Mouse (Mus musculus): Measurements from ENCODE around the gene H2al1m.
"Not testable (repeated sequence)": the region's sequence is repeated elsewhere in the genome, so short reads cannot be mapped to it uniquely, and the experiment has no call there.

H2al1m gene

GRCm38 (mm10) chrX:9283464-9283863 is at the start of gene H2al1m:
H2al1m (plus strand) TSS chrX:9283764.
- not testable (repeated sequence) for DNase-seq

- DNase-seq, result no peak
Measured at GRCm38 (mm10) chrX:9240737-9241591, 42.6 kb upstream of the H2al1m start.

- DNase-seq, result no peak
Measured at GRCm38 (mm10) chrX:9243381-9243864, 40.1 kb upstream of the H2al1m start.

GRCm38 (mm10) chrX:9244603-9245336 is 38.8 kb upstream of the H2al1m start:
- DNase-seq, result no peak

GRCm38 (mm10) chrX:9248911-9249310 is 34.7 kb upstream of the H2al1m start:
- no peak for DNase-seq

GRCm38 (mm10) chrX:9253990-9254389 is 29.6 kb upstream of the H2al1m start:
- peak; percentile 5 for DNase-seq

GRCm38 (mm10) chrX:9254901-9255300 is 28.7 kb upstream of the H2al1m start:
- DNase-seq, result no peak

- DNase-seq, result no peak
Measured at GRCm38 (mm10) chrX:9256766-9257165, 26.8 kb upstream of the H2al1m start, which contains the start of gene Gm14862. Gm14862 (minus strand) TSS chrX:9256899.

- DNase-seq, result no peak
Measured at GRCm38 (mm10) chrX:9257831-9258230, 25.7 kb upstream of the H2al1m start.

GRCm38 (mm10) chrX:9259267-9259666 is 24.3 kb upstream of the H2al1m start:
- no peak for DNase-seq

GRCm38 (mm10) chrX:9271112-9271511 is 12.5 kb upstream of the H2al1m start:
- no peak for DNase-seq

- DNase-seq, result no peak
Measured at GRCm38 (mm10) chrX:9271947-9272459, 11.6 kb upstream of the H2al1m start.

GRCm38 (mm10) chrX:9272460-9273361 is 10.9 kb upstream of the H2al1m start, which contains the start of gene Xk:
Xk (plus strand) TSS chrX:9272756.
- peak; percentile 74 for DNase-seq

GRCm38 (mm10) chrX:9273377-9274002 is 10.1 kb upstream of the H2al1m start:
- DNase-seq, result no peak

GRCm38 (mm10) chrX:9274321-9274720 is 9.2 kb upstream of the H2al1m start:
- no peak for DNase-seq

- not testable (repeated sequence) for DNase-seq
Measured at GRCm38 (mm10) chrX:9293140-9293829, 9.7 kb downstream of the H2al1m start.

GRCm38 (mm10) chrX:9298413-9298864 is 14.9 kb downstream of the H2al1m start:
- DNase-seq, result no peak

- no peak for DNase-seq
Measured at GRCm38 (mm10) chrX:9302791-9303190, 19.2 kb downstream of the H2al1m start.

GRCm38 (mm10) chrX:9303455-9303854 is 19.9 kb downstream of the H2al1m start:
- DNase-seq, result no peak

- DNase-seq, result not testable (repeated sequence)
Measured at GRCm38 (mm10) chrX:9316457-9316856, 32.9 kb downstream of the H2al1m start.

GRCm38 (mm10) chrX:9327954-9328353 is 44.4 kb downstream of the H2al1m start:
- not testable (repeated sequence) for DNase-seq
